Mouse (Mus musculus): ENCODE results near the gene Adam1b.
"Not testable (repeated sequence)": the region's sequence is repeated elsewhere in the genome, so short reads cannot be mapped to it uniquely, and the experiment has no call there.

Gene Adam1b

DNA sequence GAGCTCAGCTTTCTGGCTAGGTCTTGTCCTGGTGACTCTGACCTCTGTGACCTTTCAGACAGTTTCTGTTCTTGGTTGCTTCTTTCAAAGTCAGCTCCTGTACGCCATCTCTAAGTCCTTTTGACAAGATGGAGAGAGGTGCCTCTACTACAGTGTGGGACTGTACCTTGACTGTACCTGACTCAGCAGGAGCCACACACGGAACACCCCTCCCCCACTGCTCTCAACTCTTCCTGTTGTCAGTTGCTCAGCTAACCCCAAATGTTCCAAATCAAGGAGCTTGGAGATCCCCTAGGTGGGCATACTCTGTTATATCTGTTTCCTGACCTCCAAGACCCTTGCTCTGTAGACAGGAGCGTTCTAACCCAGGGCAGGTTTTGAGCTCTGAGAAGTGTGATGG lies at the start of gene Adam1b:
TSS of gene Adam1b (minus strand) at position 205 of the 400 bp plus-strand sequence.
- in situ Hi-C loops (cut with MseI, MboI) = no loop called here

GRCm38 (mm10) chr5:121549196-121549595 lies 46.0 kb upstream of the Adam1b start:
- in situ Hi-C loops (cut with MseI, MboI) = no loop called here

- in situ Hi-C loops (cut with MseI, MboI) = no loop called here
These were observed 43.8 kb upstream of the Adam1b start for GRCm38 (mm10) chr5:121547084-121547483.

DNA sequence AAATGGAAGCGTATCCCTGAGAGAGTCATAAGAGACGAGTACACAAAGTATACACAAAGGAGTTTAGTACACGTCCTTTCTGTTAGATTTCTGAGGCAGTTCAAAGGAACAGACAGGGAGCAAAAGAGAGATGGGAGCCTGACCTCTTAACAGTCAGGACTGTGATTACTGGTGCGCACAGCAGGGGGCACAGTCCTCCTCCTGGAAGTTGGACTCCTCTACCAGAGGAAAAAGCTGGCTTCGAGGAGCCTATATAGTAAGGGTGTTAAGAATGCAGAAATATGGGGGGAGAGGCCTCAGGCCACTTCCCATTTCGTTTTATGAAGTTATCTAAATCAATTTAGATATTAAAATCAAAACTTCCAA lies 43.3 kb upstream of the Adam1b start:
- in situ Hi-C loops (cut with MseI, MboI) = no loop called here

- in situ Hi-C loops (cut with MseI, MboI) = no loop called here
These were observed 42.7 kb upstream of the Adam1b start, which contains the start of gene Mapkapk5 for GRCm38 (mm10) chr5:121545793-121546529. TSS of gene Mapkapk5 (minus strand) at chr5:121545905.

GRCm38 (mm10) chr5:121544910-121545792 lies 41.9 kb upstream of the Adam1b start, which contains the start of the genes Adam1a and Gm42878:
TSS of gene Adam1a (minus strand) at chr5:121545482.
TSS of gene Gm42878 (minus strand) at chr5:121545482.
- in situ Hi-C loops (cut with MseI, MboI) = no loop called here

DNA sequence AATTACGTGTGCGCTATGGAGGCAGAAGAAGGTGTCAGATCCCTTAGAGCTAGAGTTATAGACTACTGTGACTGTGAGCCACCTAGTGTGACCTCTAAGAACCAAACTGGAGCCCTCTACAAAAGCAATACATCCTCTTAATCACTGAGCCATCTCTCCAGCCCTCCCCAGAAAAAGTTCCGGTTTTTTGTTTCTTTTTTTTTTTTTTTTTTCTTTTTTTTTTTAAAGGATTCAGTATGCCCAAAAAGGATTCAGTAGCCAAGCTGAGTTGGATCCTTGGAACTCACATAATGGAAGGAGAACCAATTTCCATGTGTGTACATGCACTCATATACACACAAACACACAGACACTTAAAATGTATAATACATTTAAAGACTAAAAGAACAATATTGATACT lies 40.1 kb upstream of the Adam1b start:
- in situ Hi-C loops (cut with MseI, MboI) = no loop called here

- in situ Hi-C loops (cut with MseI, MboI) = no loop called here
These were observed 38.0 kb upstream of the Adam1b start for GRCm38 (mm10) chr5:121541235-121541634.

DNA sequence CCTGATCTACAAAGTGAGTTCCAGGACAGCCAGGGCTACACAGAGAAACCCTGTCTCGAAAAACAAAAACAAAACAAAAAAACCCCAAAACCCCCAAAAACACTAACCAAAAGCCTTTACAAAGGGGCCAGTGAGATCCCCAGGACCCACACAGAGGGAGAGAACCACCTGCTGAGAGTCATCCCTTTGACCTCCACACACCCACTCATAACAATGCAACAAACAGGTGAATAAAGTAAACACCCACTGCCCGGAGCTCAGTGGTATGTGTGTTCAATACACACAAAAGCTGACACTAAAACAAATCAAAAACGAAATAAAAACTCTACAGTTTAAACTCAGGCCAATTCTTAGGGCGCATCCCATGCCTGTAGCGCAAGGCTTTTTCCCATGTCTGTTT lies 36.8 kb upstream of the Adam1b start:
- in situ Hi-C loops (cut with MseI, MboI) = no loop called here

DNA sequence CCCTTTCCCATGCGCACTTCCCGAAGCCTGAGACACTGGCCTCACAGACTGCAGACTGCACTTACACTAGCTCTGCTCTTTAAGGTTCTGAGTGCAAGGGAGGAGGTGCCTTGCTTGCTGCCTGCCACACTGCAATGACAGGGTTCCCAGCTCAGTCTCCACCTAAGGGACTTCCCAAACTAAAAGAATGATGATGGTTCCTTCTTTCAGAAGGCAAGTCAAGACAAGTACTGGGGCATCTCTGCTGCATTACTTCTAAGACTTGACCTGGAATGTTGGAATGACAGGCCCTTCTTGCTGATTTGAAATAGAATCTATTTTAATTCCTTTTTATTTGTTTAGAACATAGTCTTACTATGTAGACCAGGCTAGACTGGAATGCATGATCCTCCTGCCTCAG lies 34.4 kb upstream of the Adam1b start:
- in situ Hi-C loops (cut with MseI, MboI) = no loop called here

DNA sequence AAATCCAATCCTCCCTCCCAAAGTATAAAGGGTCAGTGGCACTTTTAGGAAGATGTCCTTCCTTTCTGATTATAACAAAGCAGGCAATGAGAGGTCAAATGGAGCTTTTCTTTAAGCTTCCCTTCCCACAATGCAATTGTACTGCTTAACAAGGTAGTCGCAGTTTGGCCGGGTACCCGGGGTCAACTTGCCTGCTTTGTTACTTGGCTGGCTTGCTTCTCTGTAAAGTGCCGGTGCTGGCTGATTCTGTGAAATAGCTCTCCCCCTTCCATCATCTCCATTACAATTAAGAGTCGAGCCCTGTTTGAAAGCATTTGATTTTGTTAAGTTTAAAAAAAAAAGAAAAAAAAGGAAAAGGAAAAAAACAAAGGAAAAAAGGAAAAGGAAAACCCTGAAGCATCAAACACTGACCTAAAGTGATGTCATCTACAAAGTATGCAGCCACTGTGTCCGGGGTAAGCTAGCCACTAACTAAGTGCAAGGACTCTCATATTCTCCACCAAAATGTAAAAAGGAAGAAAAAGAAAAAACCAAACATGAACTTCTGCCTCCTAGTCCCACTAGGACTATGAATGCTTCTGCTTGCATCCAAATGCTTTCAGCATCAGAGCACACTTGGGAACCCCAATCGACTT lies 33.8 kb upstream of the Adam1b start:
- in situ Hi-C loops (cut with MseI, MboI) = no loop called here

DNA sequence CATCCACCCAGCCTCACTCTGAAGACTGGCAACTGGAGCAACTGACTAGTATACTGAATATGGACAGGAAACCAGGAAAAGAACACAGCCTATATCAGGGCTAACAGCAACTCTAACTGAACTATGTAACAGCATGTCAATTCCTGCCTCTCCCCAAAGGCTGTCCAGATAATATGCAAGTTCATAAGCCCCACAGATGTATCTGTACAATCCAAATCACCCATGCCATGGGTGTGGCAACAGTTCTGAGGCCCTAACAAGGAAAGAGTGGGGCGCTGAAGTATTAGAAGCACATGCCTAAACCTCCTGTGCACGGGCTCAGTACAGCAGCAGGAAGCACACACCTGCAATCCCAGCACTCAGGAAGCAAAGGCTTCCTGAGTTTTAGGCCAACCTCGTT lies 31.9 kb upstream of the Adam1b start:
- in situ Hi-C loops (cut with MseI, MboI) = no loop called here

GRCm38 (mm10) chr5:121534521-121534920 lies 31.3 kb upstream of the Adam1b start:
- in situ Hi-C loops (cut with MseI, MboI) = no loop called here

DNA sequence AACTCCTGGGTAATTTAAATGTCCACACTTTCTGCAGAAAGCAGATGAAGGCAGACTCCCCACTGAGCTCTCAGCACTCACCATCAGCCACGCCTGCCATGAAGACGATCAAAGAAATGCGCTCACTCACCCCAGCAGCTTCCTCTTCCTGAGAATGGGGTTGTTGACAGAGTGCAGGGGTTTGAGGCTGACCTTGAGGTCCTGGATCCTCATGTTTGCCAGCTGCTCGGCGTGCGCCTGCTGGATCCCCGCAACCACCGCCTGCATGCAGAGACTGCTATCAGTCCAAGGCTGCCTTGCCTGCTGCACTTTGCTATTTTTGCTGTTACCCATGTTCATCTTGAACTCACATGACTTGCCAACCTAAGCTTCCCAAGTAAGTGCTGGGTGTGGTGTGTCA lies 23.7 kb upstream of the Adam1b start:
- in situ Hi-C loops (cut with MseI, MboI) = no loop called here

GRCm38 (mm10) chr5:121526526-121526925 lies 23.3 kb upstream of the Adam1b start:
- in situ Hi-C loops (cut with MseI, MboI) = no loop called here

GRCm38 (mm10) chr5:121525774-121526450 lies 22.7 kb upstream of the Adam1b start:
- in situ Hi-C loops (cut with MseI, MboI) = no loop called here

- in situ Hi-C loops (cut with MseI, MboI) = not testable (repeated sequence)
These were observed 16.5 kb upstream of the Adam1b start for GRCm38 (mm10) chr5:121519758-121520157.

DNA sequence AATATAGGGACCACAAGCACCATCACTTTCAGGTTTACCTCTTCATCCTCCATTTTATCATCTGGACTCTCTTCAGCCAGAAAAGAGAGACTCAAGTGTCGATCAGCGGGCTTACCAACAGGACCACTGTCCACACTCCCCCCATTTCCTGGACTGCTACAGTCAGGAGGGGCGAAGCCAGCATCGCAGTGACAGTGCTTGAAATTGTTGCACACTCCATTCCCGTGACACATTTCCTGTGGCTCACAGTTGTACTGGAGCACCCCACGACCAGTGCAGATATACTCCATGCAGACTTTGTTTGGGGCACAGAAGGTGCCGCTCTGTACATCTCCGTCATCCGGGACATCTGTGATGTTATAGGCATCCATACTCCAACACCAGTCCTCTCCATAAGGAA lies 15.7 kb upstream of the Adam1b start:
- in situ Hi-C loops (cut with MseI, MboI) = no loop called here

- in situ Hi-C loops (cut with MseI, MboI) = no loop called here
These were observed 6.8 kb upstream of the Adam1b start for GRCm38 (mm10) chr5:121510009-121510408.

GRCm38 (mm10) chr5:121506846-121507245 lies 3.6 kb upstream of the Adam1b start:
- in situ Hi-C loops (cut with MseI, MboI) = no loop called here

- in situ Hi-C loops (cut with MseI, MboI) = not testable (repeated sequence)
These were observed 1.7 kb downstream of the Adam1b start for GRCm38 (mm10) chr5:121501424-121501996.
